Mouse (Mus musculus): ENCODE data around the gene Gm10972. TPM values are rescaled to one million over a fixed set of nuclear protein-coding genes. Genes with fewer than 3 reads are reported as not detected.
"Not testable (repeated sequence)": the region's sequence is repeated elsewhere in the genome, so short reads cannot be mapped to it uniquely, and the experiment has no call there.

Gene Gm10972
- not detected for total RNA-seq (2021)

DNA sequence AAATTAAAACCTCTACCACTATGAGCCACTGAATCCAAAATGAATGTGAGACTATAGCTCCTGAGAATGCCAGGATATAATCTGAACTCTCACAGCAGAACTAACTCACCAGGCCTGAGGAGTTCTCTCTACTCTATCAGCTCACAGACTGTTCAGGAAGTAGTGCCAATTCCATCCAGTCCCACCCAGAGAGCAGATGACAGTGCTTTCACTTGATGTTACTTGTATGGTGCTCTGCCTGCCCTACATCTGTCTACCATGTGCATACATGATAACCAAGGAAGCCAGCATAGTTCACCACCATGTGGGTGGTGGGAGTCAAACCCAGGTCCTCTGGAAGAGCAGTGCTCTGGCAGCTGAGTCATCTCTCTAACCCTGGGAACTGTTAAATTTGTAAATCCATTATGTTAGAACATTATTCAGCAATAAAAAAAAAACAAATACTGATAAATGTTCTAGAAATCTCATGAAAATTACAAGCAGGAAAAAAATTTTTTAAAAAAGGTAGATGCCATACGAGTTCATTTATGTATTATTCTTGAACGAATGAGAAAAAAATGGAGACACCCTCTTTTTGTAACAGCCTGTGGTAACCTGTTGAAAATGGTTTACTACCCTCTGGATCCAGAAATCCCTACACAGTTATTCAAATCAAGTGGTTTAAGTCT is at the start of gene Gm10972:
TSS of gene Gm10972 (plus strand) at position 618 of the 668 bp plus-strand sequence.
- intact Hi-C loops (cut with DNase I); DNase-seq (ENCODE audit: extremely low spot score in 1 of 2, low spot score in 2 of 2): not testable (repeated sequence)

- intact Hi-C loops (cut with DNase I) = loop anchor here (5.0 kb wide), 1 partner anchor 139 kb away; no protein-coding TSS in a partner anchor
- DNase-seq (ENCODE audit: extremely low spot score in 1 of 2, low spot score in 2 of 2) = no peak
Observed at GRCm38 (mm10) chr3:94595871-94596287, 47.0 kb upstream of the Gm10972 start.

DNA sequence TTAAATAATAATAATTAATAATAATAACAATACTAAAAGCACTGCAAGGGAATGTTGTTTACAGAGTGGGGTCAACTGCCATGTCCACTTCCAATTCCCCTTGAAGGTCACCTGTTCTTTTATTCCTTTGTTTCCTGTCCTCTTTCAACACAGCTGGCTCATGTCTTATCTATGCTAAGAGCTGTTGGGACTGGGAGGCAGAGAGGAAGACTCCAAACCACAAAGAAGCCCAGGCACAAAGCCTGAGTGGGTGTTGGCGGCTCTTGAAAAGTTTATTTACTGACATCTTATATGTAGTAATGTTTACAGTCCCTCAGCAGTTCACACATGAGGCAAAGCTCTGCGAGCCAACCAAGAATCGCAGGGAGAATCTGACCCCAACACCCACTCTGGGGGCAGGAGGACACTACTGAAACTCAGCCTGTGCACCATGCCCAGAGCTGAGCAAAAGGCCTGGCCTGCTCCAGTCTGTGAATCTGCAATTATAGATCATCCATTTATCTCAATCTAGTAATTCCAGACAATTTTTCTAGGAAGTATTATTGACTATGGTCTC is 45.6 kb upstream of the Gm10972 start:
- intact Hi-C loops (cut with DNase I) = loop anchor here (5.0 kb wide), 1 partner anchor 140 kb away; no protein-coding TSS in a partner anchor

DNA sequence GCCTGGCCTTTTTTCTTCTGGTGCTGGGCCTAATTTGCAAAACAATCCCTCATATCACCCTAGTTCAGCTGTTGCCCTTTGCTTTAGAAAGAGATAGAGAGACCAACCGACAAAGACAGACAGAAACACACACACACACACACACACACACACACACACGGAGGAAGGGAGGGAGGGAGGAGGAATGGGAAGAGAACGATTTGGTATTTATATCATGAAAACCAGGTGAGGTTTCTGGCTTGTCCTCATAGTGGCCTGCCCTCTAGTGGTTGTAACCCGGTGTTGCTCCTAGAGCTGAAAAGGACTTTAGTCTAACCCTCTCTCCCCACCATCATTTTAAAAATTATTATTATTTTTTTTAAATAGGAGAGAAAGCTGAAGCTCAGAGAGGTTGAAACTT is 41.0 kb upstream of the Gm10972 start:
- intact Hi-C loops (cut with DNase I) = no loop called here

More for the DNA sequence above, 45.6 kb upstream of the Gm10972 start:
- DNase-seq (ENCODE audit: extremely low spot score in 1 of 2, low spot score in 2 of 2) = no peak

DNA sequence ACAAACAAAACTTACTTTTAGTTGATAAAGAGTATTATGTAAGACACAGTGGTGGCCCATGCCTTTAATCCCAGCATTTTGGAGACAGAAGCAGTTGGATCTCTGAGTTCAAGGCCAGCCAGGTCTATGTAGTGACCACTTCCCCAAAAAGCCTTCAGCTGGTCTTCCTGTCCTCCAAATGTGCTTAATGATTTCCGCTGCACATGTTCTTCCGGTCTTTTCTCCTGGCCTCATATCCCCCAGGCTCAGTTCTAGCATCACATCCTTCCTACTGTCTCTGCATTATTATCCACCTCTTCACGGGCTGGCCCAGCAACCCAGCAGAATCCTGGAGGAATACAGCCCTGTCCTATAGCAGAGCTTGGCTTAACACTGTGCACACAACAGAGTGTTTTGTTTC is 33.3 kb upstream of the Gm10972 start:
- intact Hi-C loops (cut with DNase I) = no loop called here
- DNase-seq (ENCODE audit: extremely low spot score in 1 of 2, low spot score in 2 of 2) = no peak

More for the DNA sequence above, 41.0 kb upstream of the Gm10972 start:
- peak in 1 of 2 experiments; percentile 35 for DNase-seq (ENCODE audit: extremely low spot score in 1 of 2, low spot score in 2 of 2)

- intact Hi-C loops (cut with DNase I) = no loop called here
- no peak for DNase-seq (ENCODE audit: extremely low spot score in 1 of 2, low spot score in 2 of 2)
Observed at GRCm38 (mm10) chr3:94610581-94610980, 32.3 kb upstream of the Gm10972 start.

DNA sequence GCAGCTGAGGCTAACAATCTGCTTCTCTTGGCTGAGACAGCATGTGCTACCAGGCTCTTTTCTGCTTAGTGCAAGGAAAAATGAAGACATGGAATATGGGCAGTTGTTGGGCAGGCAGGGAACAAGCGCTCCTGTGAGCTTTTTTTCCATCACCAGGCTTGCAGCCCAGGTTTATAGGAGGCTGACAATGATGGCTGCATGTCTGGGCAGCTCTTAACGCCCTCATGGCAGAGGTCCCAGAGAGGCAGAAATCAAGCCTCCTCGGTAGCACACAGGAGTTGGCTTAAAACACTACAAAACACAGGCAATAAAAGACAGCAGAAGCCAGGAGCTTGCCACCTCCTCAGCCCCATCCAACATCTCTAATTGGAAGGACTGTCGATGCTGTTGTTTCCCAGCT is 31.6 kb upstream of the Gm10972 start:
- peak in 1 of 2 experiments; percentile 20 for DNase-seq (ENCODE audit: extremely low spot score in 1 of 2, low spot score in 2 of 2)
- intact Hi-C loops (cut with DNase I) = no loop called here

GRCm38 (mm10) chr3:94611834-94612233 is 31.1 kb upstream of the Gm10972 start:
- intact Hi-C loops (cut with DNase I) = no loop called here
- no peak for DNase-seq (ENCODE audit: extremely low spot score in 1 of 2, low spot score in 2 of 2)

- DNase-seq (ENCODE audit: extremely low spot score in 1 of 2, low spot score in 2 of 2) = no peak
- intact Hi-C loops (cut with DNase I) = no loop called here
Observed at GRCm38 (mm10) chr3:94612274-94612673, 30.6 kb upstream of the Gm10972 start.

GRCm38 (mm10) chr3:94613258-94613878 is 29.5 kb upstream of the Gm10972 start:
- DNase-seq (ENCODE audit: extremely low spot score in 1 of 2, low spot score in 2 of 2) = no peak
- intact Hi-C loops (cut with DNase I) = no loop called here

DNA sequence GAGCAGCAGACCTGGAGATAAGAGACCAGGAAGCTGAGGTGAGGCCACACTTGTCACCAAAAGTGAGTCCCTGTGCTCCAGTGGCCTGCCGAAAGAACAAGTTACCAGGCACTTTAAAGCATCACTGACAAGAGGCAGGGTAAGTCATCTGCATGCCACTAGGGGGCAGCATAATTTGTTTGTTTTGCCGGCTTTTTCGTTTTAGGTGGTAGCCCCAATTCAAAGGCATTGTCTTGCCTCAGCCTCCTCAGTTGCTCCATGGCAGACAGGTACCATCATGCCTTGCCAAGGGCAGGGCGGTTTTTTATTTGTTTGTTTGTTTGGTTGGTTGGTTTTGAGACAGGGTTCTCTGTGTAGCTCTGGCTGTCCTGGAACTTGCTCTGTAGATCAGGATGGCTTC is 26.2 kb upstream of the Gm10972 start:
- DNase-seq (ENCODE audit: extremely low spot score in 1 of 2, low spot score in 2 of 2) = peak in 1 of 2 experiments; percentile 24
- intact Hi-C loops (cut with DNase I) = no loop called here

GRCm38 (mm10) chr3:94621740-94622507 is 21.0 kb upstream of the Gm10972 start:
- no peak for DNase-seq (ENCODE audit: extremely low spot score in 1 of 2, low spot score in 2 of 2)
- intact Hi-C loops (cut with DNase I) = no loop called here

GRCm38 (mm10) chr3:94622550-94622949 is 20.4 kb upstream of the Gm10972 start:
- intact Hi-C loops (cut with DNase I) = no loop called here
- DNase-seq (ENCODE audit: extremely low spot score in 1 of 2, low spot score in 2 of 2) = no peak

GRCm38 (mm10) chr3:94624281-94624680 is 18.6 kb upstream of the Gm10972 start:
- intact Hi-C loops (cut with DNase I) = no loop called here
- DNase-seq (ENCODE audit: extremely low spot score in 1 of 2, low spot score in 2 of 2) = no peak

GRCm38 (mm10) chr3:94628712-94629111 is 14.2 kb upstream of the Gm10972 start:
- intact Hi-C loops (cut with DNase I) = no loop called here

GRCm38 (mm10) chr3:94629876-94630275 is 13.0 kb upstream of the Gm10972 start:
- no peak for DNase-seq (ENCODE audit: extremely low spot score in 1 of 2, low spot score in 2 of 2)
- intact Hi-C loops (cut with DNase I) = no loop called here

More at GRCm38 (mm10) chr3:94628712-94629111, 14.2 kb upstream of the Gm10972 start:
- DNase-seq (ENCODE audit: extremely low spot score in 1 of 2, low spot score in 2 of 2) = no peak

- intact Hi-C loops (cut with DNase I) = no loop called here
Observed at GRCm38 (mm10) chr3:94648755-94649590, 6.1 kb downstream of the Gm10972 start.

DNA sequence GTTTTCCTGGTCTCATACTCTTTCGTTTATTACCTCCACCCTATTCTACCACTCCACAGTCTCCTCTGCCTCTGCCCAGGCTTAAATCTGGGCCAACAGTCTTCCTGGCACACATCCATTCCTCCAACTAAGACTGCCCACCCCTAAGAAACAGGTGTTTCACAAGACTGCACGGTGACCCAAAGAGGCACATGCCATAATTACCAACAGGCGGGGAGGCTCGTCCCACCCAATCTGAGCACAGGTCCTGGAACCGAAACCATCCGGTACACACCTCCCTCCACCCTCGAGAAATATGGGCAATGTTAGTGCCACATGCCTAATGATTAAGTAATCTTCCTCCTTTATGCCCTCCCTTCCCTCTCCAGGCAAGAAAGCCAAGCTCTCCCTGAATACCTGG is 7.5 kb downstream of the Gm10972 start:
- intact Hi-C loops (cut with DNase I) = no loop called here
- DNase-seq (ENCODE audit: extremely low spot score in 1 of 2, low spot score in 2 of 2) = no peak

More at GRCm38 (mm10) chr3:94648755-94649590, 6.1 kb downstream of the Gm10972 start:
- DNase-seq (ENCODE audit: extremely low spot score in 1 of 2, low spot score in 2 of 2) = no peak
